Mouse (Mus musculus) ovary, postnatal 36 days (tissue): ENCODE results near the gene Rxylt1.

ENCODE experiments used
- DNase-seq: peaks from one replicate; pipeline ENCODE4 v3.0.0; 2022; ENCODE audit warnings: low spot score, mixed read lengths

Gene Rxylt1

DNA sequence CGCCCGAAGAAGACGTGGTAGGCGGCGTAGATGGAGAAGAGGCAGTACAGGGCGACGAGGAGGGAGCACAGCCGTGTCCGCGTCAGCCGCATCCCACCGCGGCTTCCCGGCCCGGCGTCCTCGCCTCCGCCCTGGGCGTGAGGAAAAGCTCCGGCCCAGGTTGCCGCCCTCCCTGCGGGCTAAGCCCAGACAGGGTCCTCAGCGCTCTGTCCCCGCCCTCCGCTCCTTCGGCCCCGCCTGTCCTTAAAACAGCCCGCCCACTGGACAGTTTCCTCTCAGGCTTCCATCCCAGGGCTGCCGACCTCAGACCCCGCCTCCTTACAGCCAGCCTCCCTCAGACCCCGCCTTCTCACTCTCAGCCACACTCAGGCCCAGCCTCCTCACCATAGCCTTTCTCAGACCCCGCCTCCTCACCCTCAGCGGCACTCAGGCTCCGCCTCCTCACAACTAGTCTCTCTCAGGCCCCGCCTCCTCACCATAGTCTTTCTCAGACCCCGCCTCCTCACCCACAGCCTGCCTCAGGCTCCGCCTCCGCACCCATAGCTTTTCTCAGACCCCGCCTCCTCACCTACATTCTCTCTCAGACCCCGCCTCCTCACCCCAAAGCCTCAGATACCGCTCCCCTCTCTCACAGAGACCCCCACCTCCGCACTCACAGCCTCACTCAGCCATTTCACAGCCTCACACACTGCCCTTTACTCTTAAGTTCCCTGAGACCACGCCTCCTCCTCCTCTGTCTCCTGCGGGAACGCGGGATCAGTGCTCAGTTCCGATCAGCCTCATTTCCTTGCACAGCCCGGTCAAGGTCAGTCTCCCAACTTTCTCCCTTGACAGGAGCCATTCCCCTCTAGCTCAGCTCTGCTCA is at the start of gene Rxylt1:
Rxylt1 (minus strand) TSS at position 392 of the 865 bp plus-strand sequence.
- peak; percentile 95 for DNase-seq

DNA sequence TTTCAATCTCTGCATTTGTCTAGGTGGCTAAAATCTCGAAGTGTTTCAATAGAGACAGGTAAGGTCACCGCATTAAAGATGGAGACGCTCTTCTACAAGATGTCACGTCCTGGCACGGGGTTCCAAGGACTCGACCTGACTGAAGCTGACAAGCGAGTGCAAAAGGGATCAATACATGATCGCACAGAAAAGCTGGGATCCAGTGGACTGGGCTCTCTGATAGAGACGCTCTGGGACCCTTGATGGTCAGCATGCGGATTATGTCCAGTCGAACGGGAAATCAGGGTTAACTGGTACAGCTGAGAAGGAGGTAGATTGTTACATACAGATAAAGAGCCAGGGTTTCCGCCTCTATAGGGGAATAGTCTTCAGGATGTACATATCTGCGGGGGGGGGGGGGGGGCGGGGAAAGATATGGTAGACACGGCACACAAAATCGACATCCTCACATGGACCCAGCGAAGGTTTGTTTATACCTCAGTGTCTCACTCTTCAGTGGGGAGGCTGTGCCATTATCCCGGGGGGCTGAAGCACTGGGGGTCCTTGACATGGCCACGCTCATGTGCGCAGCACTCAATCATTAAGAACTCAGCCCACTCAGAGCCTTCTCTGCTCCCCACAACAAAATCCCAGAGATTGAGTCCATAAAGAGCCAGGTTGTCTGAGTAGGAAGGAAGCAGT is 24.3 kb upstream of the Rxylt1 start:
- no peak for DNase-seq

DNA sequence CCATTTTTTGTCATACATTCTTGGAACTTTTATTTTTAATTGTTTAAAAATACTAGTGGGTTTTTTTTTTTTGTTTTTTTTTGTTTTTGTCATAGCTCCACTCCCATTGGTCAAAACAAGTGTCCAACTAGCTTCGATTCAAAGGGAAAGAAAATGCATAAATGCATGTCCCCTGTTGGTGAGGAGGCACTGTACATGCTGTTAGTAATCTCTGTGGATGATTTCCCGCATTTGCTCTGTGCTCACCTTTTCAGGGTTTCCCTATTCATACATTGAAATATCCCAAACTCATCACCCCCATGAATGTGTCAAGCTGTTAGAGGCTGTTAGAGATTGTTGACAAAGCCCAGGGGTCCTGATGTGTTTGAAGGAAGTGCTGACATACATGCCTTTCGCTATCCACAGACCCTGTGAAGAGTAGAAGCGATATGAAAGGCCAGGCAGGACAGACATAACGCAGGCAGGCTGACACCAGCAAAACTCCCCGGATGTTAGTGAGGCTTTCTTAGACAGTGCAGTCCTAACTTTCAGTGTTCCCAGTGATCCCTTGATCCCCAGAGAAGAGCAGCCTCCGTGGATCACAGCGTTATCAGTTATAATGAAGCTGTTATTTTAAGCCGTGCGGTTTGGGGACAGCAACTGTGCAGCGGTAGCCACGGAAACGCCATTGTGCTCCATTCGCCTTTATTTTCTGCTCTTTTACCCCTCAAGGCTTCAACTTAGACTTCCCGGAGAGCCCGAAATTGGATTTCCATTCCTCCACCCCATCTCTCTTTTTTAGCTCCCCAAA is 23.5 kb upstream of the Rxylt1 start:
- no peak for DNase-seq

DNA sequence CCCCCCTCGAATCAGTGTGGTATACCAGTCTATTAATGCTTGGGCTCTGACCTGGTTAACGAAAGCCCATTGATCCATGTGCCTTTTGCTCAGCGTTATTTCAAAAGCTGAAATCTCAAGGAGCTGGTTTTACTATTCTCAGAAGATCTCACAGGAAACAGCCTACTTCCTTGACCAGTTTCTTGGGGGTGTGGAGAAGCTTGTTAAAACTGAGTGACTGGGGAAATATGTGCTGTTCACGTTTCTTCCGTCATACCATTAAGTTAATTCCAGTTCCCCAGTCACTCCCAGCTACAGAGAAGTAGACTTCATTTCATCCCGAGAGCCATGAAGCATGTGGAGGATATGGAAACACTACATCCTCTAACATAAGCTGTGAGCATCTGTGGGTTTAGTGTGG is 22.3 kb upstream of the Rxylt1 start:
- no peak for DNase-seq

DNA sequence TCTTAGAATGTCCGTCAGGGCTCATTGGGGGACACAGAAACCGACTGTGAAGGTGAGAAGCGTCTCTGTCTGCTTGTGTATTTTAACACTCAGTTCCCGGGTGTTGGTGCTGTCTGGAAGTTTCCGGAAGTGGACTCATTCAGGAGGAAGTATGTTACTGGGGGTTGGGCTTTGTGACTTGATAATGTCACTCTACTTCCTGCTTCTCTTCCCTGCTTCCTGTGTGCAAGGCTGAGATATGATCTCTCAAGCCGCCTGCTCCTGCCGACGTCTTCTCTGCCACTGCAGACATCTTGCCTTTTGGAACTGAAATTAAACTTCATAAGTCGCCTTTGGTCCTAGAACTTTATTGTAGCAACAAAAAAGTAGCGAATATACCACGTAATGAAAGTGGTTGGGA is 19.5 kb upstream of the Rxylt1 start:
- no peak for DNase-seq

DNA sequence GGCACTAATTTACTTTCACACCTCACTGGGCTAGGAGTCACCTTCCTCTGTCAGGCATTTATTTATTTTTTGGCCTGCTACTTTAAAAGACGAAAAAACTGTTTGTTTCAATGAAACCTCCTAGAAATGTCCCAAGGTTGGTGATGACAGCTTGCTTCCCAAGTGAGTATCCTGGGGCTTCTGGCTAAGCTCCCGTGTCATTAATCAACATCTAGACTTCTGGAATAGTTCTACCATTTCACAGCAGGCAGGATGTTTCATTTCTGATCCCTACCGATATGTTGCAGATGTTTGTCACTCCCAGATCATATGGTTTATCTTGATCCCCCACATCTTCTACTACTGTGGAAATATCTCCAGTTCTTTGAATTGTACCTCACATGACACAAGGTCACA is 9.5 kb upstream of the Rxylt1 start:
- DNase-seq, result no peak

DNA sequence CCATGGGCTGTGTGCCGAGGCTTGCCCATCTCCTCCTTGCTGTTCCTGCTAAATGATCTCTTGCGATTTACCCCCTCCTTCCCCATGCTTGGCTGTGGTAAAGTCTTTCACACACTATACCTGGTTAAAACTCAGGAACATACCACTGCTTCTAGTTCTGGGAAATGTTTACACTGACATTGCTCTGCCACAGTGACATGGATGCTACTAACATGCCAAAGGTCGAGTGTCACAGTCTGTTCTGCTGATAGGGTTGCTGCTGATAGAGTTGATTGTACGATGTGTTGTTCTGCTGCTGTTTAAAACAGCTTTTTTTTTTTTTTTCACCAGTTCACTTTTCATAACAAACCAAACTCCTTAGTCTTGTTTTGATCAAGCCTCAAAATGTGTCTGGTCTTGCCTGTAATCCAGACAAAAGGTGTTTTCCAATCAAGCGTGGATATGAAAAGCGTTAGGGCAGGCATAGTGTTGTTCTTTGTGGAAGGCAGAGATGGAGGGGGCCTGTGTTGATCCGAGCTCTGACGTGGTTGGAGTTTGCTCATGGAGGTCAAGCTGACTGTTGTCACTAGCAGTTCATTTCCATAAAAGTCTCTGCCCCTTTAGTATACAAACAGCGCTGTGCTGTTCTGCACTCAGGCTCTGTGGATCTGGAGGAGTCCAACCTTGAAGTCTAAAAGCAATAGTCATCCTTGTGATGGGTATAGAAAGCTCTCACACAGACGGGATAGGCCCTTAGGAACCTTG is 8.9 kb upstream of the Rxylt1 start:
- DNase-seq, result no peak

DNA sequence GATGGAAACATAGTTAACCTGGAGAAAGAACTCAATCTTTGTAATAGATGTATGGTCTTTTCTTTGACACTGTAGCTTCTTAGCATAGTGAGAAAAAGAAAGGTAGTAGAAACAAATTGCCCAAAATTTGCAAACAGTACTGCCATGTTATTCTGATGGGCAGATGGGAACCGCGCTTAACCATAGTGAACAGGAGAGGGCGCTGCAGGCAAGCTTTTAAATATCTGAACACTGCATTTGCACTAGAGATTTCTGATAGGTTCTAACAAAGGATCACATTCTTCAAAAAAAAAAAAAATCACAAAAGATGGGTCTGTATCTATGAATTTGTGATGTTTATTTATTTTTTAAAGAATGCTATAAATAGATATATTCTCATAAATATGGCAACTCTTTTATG is 8.2 kb upstream of the Rxylt1 start:
- peak; percentile 41 for DNase-seq

DNA sequence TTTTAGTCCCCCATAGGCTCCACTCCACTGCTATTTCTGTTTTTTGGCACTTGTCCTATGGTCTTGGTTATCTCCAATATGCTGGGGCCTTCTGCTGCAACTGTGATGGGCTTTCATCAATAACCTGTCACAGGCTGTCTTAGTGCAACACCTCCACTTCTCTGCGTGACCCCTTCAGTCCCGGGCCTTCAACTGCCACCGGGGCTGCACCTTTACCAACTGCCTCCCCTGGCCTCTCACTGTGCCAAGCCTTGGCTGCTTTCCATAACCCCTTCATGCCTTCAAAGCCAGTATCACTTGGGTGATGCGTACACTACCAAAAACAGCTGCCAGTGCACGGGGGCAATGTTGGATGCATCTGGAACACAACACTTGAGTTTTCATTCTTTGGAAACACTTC is 5.5 kb upstream of the Rxylt1 start:
- no peak for DNase-seq

DNA sequence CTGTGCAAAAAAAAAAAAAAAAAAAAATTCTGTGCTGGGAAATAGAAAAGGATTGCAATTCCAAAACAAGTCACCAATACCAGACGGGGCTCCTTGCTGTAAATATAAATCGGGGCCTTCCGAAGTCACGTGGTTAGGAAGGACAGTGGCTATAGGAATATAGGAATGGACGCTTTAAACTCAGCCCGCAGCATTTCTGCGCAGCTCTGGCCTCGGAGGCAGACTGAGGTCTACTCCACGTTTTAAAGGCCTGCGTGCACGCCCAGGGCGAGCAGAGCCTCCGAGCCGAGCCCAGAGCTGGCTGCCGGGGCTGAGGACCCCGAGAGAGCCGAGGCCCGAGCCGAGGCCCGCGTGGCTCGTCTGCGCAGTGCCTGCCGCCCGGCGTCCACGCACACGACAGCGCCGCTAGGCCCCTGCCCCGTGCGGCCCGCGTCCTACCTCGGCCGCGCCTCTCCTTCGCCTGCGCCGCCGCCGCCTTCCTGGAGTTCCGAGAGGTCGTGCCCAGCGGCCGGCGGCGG is 650 bp downstream of the Rxylt1 start:
- DNase-seq, result no peak

DNA sequence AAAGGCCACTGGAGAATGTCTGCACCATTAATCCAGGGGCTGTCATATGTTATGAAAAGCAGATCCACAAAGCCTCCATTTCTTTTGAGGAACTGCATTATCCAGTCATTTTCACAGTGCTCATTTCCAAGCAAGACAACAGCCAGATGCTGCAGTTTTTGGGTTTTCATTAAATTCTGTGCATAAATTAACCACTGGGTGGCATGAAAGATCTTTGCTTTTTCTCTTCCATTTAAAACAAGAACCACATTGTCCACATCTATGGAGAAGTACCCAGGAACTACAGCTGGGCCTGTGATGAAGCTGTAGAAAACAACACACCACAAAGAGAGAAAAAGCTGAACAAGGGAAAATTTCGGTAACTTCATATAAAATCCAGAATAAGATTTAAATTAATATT is 6.7 kb downstream of the Rxylt1 start:
- no peak for DNase-seq

DNA sequence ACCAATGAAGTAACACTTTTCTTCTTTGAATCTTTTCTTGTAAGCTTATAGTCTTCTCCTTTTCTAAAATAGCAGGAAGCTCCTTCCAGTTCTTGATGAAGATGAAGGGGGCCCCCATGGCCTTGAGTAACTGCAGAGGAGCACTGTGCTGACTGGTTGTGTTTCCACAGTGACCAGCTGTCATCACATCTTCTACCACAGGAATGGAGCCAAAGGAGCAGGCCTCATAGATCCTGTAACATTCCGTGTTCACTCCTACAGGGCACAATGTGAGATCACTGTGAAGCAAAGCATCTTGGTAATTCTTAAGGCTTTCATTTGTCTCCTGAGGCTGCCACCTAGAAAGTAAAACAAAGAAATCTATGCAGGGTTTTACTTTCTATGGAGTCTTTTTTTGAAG is 15.8 kb downstream of the Rxylt1 start:
- no peak for DNase-seq

DNA sequence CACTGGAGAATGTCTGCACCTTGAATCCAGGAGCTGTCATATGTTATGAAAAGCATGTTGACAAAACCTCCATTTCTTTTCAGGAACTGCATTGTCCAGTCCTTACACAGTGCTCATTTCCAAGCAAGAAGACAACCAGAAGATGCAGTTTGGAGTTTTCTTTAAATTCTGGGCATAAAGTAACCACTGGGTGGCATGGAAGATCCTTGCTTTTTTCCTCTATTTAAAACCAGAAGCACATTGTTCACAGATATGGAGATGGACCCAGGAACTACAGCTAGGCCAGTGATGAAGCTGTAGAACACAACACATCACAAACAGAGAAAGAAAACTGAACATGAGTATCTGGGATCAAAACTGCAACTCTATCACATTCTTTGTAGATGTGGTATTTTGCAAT is 28.0 kb downstream of the Rxylt1 start:
- no peak for DNase-seq

DNA sequence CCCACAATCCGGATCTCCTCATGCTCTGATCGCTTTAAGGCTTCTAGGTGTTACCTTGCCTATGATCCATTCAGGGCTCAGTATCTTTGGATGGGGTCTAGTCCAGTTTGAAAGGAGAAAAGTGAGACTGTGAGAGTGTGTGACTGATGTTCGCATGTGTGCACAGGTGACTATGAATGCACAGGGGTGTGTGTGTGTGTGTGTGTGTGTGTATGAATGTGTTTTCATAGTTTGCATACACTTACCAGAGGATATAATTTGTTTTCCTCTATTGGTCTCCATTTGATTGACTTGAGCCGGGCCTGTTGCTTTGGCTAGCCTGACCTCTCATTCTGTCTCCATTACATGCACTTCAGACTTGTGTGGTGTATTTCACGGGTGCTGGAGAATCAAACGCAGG is 41.3 kb downstream of the Rxylt1 start:
- DNase-seq, result no peak

DNA sequence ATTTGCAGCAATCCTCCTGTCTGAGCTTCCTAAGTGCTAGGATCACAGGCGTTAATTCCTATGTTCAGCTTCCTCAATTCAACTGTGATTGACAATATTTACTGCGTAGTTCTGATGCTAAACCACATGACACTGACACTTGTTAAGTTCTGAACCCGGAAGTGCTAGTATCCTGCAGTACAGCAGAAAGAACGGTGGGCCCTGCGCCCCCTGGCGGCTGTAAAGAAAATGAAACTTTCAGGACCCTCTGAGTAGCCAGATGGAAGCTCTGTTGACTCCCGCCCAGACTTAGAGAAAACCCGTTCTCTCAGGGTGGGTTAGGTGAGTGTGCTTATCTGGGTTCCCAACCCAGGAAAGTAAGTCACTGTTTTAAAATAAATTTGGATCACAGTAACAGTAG is 42.6 kb downstream of the Rxylt1 start:
- peak; percentile 45 for DNase-seq

DNA sequence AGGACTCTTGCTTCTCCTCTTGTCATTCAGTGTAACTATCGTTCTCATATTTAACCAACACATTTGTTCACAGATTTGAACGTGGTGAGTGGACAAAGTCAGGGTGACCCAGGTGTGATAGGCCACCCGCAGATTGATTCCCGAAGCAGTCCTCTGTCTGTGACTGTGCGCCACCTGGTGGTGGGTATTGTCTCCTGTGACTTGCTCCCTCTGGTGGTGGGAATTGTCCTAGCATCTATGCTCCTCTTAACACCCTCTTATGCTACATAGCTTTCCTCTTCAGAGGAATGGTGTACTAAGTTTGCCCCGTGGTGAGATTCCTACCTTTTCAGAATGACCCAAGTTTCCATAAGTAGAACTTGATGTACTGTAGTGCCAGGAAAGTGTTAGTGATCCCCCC is 45.3 kb downstream of the Rxylt1 start:
- peak; percentile 75 for DNase-seq

DNA sequence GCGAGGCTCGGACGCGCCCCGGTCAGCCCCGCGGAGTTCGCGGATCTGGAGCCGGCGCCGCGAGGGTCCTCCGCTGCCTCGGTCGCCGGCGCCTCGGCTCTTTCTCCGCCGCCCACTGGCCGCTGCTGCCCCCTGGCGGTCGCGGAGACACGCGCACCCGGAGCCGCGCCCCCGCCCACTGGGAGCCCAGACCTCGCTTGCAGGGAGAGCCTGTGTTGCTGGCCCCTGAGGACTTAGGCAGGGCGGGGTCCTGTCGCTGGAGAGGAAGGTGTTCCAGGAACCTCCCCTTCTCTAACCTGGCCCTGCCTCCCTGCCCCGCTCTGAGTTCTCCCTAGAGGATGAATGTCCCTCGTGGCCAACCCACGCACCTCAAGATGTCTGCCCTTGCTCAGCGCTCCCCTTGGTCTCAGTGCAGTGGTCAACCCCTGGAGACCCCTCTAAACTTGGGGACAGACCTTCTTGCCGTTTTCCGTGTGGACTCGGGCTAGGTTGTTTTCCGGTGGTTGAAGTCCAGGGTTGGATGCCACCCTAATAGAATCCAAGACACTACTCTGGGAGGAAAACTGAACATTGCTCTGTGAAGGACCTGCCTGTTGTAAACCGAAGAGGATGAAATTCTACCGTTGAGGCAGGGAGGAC is 49.3 kb downstream of the Rxylt1 start:
- DNase-seq, result peak; percentile 88

DNA sequence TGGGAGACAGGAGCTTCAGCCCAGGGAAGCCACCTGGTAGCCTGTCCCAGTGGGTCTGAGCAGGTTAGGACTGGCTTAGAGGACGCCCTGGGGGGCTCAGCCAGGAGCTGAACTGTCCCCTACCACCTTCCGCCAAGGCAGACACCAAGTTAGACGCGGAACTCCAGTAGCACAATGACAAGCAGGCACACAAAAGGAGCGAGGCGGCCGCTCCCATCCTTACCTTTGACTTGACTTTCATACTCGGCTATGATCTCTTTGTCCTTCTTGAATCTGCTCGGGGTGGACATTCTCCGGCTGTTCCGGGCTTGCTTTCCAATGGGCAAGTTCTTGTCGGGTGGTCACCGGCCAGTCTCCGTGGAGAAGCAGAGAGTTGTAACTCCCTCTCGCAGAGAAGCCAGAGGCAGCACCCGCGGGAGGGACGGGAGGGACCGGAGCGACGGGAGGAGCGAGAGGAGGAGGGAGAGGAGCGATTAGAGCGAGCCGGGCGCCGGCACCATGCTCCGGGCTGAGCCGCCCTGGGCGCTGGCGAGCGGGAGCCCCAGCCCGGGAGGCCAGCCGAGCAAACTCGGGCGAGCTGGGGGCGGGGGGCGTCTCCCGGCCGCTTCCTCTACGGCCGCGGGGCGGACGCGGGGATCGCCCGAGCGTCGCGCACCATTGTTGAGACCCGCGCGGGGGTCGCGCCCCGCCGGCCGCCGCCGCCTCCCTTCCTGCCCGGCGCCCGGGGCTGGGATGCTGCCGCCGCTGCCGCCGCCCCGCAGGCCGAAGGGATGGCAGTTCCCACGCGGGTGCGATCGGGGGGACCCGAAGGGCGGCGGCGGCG is 50.1 kb downstream of the Rxylt1 start, which contains the start of gene Srgap1:
Srgap1 (minus strand) TSS at position 412 of the 823 bp plus-strand sequence.
- DNase-seq, result peak; percentile 66

DNA sequence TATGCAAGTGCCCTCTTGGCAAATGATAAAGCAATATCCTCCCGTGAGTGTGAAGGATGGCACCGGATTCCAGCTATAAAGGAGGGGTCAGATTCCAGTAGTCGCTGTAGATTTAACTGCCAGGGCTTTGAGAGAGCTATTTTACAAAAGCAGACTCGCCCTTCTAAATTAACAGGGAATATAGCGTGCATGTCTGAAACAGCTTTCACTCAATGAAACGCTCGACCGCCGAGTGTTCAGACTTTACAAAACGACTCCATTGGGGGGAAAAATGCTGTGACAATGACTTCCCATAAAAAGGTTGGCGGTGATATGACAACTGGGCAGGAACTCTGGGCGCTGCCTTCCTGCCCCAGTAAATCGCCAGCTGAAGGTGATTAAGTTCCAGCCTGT is 50.7 kb downstream of the Rxylt1 start:
- no peak for DNase-seq

DNA sequence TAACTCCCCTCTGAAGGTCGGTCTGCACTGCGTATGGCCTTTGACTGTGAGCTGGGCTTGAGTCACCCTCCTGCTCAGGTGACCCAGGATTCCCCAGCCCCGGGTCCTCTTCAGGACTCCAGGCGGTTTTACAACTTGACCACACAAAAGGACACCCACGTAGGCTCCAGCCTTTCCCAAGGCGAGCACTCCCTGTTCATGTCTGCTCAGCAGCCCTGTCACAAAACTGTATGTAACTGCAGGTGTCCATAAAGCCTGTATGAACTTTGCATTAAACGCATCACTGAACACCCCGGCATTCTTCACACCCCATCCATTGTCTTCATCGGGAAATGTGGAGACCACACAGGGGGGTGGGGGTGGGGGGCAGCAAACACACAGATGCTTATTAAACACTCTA is 51.2 kb downstream of the Rxylt1 start:
- no peak for DNase-seq
